Mouse (Mus musculus): Measurements from ENCODE around the gene Marcks. TPM values are rescaled to one million over a fixed set of nuclear protein-coding genes. Genes with fewer than 3 reads are reported as not detected.
A peak's percentile ranks its signal among the peaks of the same experiment; 100 is the strongest.

Marcks gene
- total and polyA plus RNA-seq, 2 experiments from 2014 or later = 242 to 341 TPM

GRCm38 (mm10) chr10:37167527-37167926 is 28.8 kb upstream of the Marcks start:
- TF ChIP-seq CTCF (IDR thresholded peaks at IDR 0.05; ENCODE audit: low read depth) = no peak
- Histone ChIP-seq H3K4me1 (ENCODE audit: insufficient read depth, low read length) (no peaks in the 10 kb centered on the region), H3K4me3 (ENCODE audit: low read length) (no peak overlapping the region), H3K9me3 (ENCODE audit: low read length) (no peaks in the 10 kb centered on the region), H3K4me2 (ENCODE audit: low read depth, low read length) (no peak overlapping the region), H3K9ac (replicated peaks; ENCODE audit: low read length) (no peak overlapping the region), H3K27me3 (ENCODE audit: insufficient read depth, low read length) (no peaks in the 10 kb centered on the region), H3K36me3 (ENCODE audit: insufficient read depth, low read length) (no peaks in the 10 kb centered on the region), H3K27ac (no peak overlapping the region)
- ATAC-seq (no peak), DNase-seq (ENCODE audit: low spot score) (no peak)
- 82% methylated on average over 2 of the region's 2 CpGs for WGBS

- ATAC-seq = no peak
These were observed 21.0 kb upstream of the Marcks start for GRCm38 (mm10) chr10:37159731-37160130.

DNA sequence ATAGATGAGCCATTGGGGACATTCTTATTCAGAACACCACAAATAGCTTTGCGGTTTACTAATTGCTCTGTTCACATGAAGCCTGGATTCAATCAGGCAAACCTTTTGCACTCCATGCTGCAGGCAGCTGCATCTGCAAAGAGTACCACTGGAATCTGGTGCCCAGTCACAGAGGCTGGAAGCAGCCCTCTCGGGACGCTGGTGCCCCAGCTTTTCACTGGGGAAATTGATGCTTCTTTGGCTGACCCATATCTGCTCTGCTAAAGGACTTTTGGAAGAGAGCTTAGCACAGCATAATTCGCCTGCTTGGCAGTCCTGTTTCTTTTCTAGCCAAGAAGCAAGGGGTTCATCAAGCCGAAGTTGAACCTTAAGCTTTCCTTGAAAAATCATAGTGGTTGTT is 18.4 kb upstream of the Marcks start:
- H3K4me2 ChIP-seq (ENCODE audit: low read depth, low read length) = no peak overlapping the region
- H3K27me3 ChIP-seq (ENCODE audit: insufficient read depth, low read length) = no peaks in the 10 kb centered on the region
- H3K9me3 ChIP-seq (ENCODE audit: low read length) = no peaks in the 10 kb centered on the region
- no peak for ATAC-seq
- H3K27ac ChIP-seq = no peak overlapping the region
- H3K4me1 ChIP-seq (ENCODE audit: insufficient read depth, low read length) = no peaks in the 10 kb centered on the region
- no peaks in the 10 kb centered on the region for H3K36me3 ChIP-seq (ENCODE audit: insufficient read depth, low read length)
- no peak for TF ChIP-seq CTCF (IDR thresholded peaks at IDR 0.05; ENCODE audit: low read depth)
- WGBS = 83% methylated on average over 5 of the region's 5 CpGs
- peak; percentile 2 for DNase-seq (ENCODE audit: low spot score)
- H3K9ac ChIP-seq (replicated peaks; ENCODE audit: low read length) = no peak overlapping the region
- no peak overlapping the region for H3K4me3 ChIP-seq (ENCODE audit: low read length)

More at GRCm38 (mm10) chr10:37159731-37160130, 21.0 kb upstream of the Marcks start:
- DNase-seq (ENCODE audit: low spot score) = no peak
- no peak overlapping the region for H3K4me3 ChIP-seq (ENCODE audit: low read length)
- no peaks in the 10 kb centered on the region for H3K27me3 ChIP-seq (ENCODE audit: insufficient read depth, low read length)
- H3K9me3 ChIP-seq (ENCODE audit: low read length) = no peaks in the 10 kb centered on the region
- no peak overlapping the region for H3K27ac ChIP-seq
- TF ChIP-seq CTCF (IDR thresholded peaks at IDR 0.05; ENCODE audit: low read depth) = no peak
- WGBS = 76% methylated on average over 3 of the region's 3 CpGs
- H3K4me1 ChIP-seq (ENCODE audit: insufficient read depth, low read length) = no peaks in the 10 kb centered on the region
- no peak overlapping the region for H3K9ac ChIP-seq (replicated peaks; ENCODE audit: low read length)
- no peaks in the 10 kb centered on the region for H3K36me3 ChIP-seq (ENCODE audit: insufficient read depth, low read length)
- no peak overlapping the region for H3K4me2 ChIP-seq (ENCODE audit: low read depth, low read length)

GRCm38 (mm10) chr10:37155131-37155530 is 16.4 kb upstream of the Marcks start:
- DNase-seq (ENCODE audit: low spot score) (no peak), ATAC-seq (no peak)
- Histone ChIP-seq H3K4me3 (ENCODE audit: low read length) (no peak overlapping the region), H3K27ac (no peak overlapping the region), H3K27me3 (ENCODE audit: insufficient read depth, low read length) (no peaks in the 10 kb centered on the region), H3K4me2 (ENCODE audit: low read depth, low read length) (no peak overlapping the region), H3K9me3 (ENCODE audit: low read length) (no peaks in the 10 kb centered on the region), H3K4me1 (ENCODE audit: insufficient read depth, low read length) (no peaks in the 10 kb centered on the region), H3K36me3 (ENCODE audit: insufficient read depth, low read length) (no peaks in the 10 kb centered on the region), H3K9ac (replicated peaks; ENCODE audit: low read length) (no peak overlapping the region)
- no peak for TF ChIP-seq CTCF (IDR thresholded peaks at IDR 0.05; ENCODE audit: low read depth)
- 45% methylated on average over 2 of the region's 2 CpGs for WGBS

GRCm38 (mm10) chr10:37151539-37152271 is 13.0 kb upstream of the Marcks start:
- no peak for TF ChIP-seq CTCF (IDR thresholded peaks at IDR 0.05; ENCODE audit: low read depth)
- no peaks in the 10 kb centered on the region for H3K36me3 ChIP-seq (ENCODE audit: insufficient read depth, low read length)
- DNase-seq (ENCODE audit: low spot score) = no peak
- WGBS = 89% methylated on average over 7 of the region's 7 CpGs
- no peak overlapping the region for H3K4me2 ChIP-seq (ENCODE audit: low read depth, low read length)
- no peaks in the 10 kb centered on the region for H3K27me3 ChIP-seq (ENCODE audit: insufficient read depth, low read length)
- H3K9me3 ChIP-seq (ENCODE audit: low read length) = no peaks in the 10 kb centered on the region
- H3K4me1 ChIP-seq (ENCODE audit: insufficient read depth, low read length) = no peaks in the 10 kb centered on the region
- H3K4me3 ChIP-seq (ENCODE audit: low read length) = no peak overlapping the region
- H3K9ac ChIP-seq (replicated peaks; ENCODE audit: low read length) = no peak overlapping the region
- ATAC-seq = no peak
- no peak overlapping the region for H3K27ac ChIP-seq

GRCm38 (mm10) chr10:37148016-37148415 is 9.3 kb upstream of the Marcks start:
- no peaks in the 10 kb centered on the region for H3K27me3 ChIP-seq (ENCODE audit: insufficient read depth, low read length)
- DNase-seq (ENCODE audit: low spot score) (no peak), ATAC-seq (no peak)
- H3K9me3 ChIP-seq (ENCODE audit: low read length) = no peaks in the 10 kb centered on the region
- H3K27ac ChIP-seq = no peak overlapping the region
- TF ChIP-seq CTCF (IDR thresholded peaks at IDR 0.05; ENCODE audit: low read depth) = no peak
- H3K9ac ChIP-seq (replicated peaks; ENCODE audit: low read length) = no peak overlapping the region
- H3K4me2 ChIP-seq (ENCODE audit: low read depth, low read length) = no peak overlapping the region
- 77% methylated on average over 3 of the region's 3 CpGs for WGBS
- no peaks in the 10 kb centered on the region for H3K36me3 ChIP-seq (ENCODE audit: insufficient read depth, low read length)
- no peaks in the 10 kb centered on the region for H3K4me1 ChIP-seq (ENCODE audit: insufficient read depth, low read length)
- no peak overlapping the region for H3K4me3 ChIP-seq (ENCODE audit: low read length)

- Histone ChIP-seq H3K4me1 (ENCODE audit: insufficient read depth, low read length) (no peaks in the 10 kb centered on the region), H3K9me3 (ENCODE audit: low read length) (no peaks in the 10 kb centered on the region), H3K27me3 (ENCODE audit: insufficient read depth, low read length) (no peaks in the 10 kb centered on the region), H3K9ac (replicated peaks; ENCODE audit: low read length) (no peak overlapping the region), H3K4me2 (ENCODE audit: low read depth, low read length) (no peak overlapping the region), H3K36me3 (ENCODE audit: insufficient read depth, low read length) (no peaks in the 10 kb centered on the region), H3K4me3 (ENCODE audit: low read length) (no peak overlapping the region), H3K27ac (no peak overlapping the region)
- DNase-seq (ENCODE audit: low spot score) = no peak
- ATAC-seq = no peak
- WGBS = 87% methylated on average over 1 of the region's 1 CpGs
- no peak for TF ChIP-seq CTCF (IDR thresholded peaks at IDR 0.05; ENCODE audit: low read depth)
These were observed 6.7 kb upstream of the Marcks start for GRCm38 (mm10) chr10:37145456-37145855.

Data from hindbrain, postnatal 0 days (tissue).